Mouse (Mus musculus): Measurements from ENCODE around the gene Thbs1. TPM values are rescaled to one million over a fixed set of nuclear protein-coding genes. Genes with fewer than 3 reads are reported as not detected.

Thbs1 gene
- polyA plus RNA-seq, 1 experiment from 2014 or later: 30.1 TPM

Other genes starting within 250 kb of the Thbs1 start
- gene Fsip1, start 145.1 kb downstream of the Thbs1 start, polyA plus RNA-seq (2015; fragmentation: Nextera tagmentation; extraction: Ambion mirVana): 0.13 and 0.16 TPM in 2 replicates